Mouse (Mus musculus): ENCODE measurements around the gene Gm17542. TPM values are rescaled to one million over a fixed set of nuclear protein-coding genes. Genes with fewer than 3 reads are reported as not detected.
"Not testable (repeated sequence)": the region's sequence is repeated elsewhere in the genome, so short reads cannot be mapped to it uniquely, and the experiment has no call there.

Gene Gm17542
- total RNA-seq (2021), result not detected
- long read RNA-seq, experiment 1, result 0 reads
- long read RNA-seq, experiment 2, result 0 reads

- not testable (repeated sequence) for DNase-seq
Measured at GRCm38 (mm10) chr10:58718110-58718509, at the start of gene Gm17542. Gm17542 (minus strand) TSS chr10:58718210.

DNA sequence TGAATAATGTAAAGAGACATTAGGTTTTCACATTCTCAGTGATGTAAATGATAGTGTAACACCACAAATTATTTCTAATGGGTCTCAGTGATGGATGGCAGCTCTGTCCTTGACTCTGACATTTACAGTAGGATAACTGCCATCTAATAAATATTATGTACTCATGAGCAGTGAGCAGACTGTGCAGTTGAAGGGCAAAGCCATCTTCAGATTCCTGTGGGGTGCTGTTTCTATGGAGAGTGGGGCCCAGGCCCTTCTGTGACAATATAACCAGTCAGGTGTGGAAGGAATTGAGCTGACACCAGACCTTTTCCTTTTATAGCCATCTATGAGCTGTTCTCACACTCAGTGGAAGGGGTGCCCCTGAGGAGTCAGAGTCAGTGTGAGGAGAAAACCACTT, 21.8 kb upstream of the Gm17542 start:
- DNase-seq, result peak in 1 of 2 experiments; percentile 27

GRCm38 (mm10) chr10:58738152-58738551, 20.1 kb upstream of the Gm17542 start:
- no peak for DNase-seq

- DNase-seq, result no peak
Measured at GRCm38 (mm10) chr10:58714789-58715148, 3.2 kb downstream of the Gm17542 start.

DNA sequence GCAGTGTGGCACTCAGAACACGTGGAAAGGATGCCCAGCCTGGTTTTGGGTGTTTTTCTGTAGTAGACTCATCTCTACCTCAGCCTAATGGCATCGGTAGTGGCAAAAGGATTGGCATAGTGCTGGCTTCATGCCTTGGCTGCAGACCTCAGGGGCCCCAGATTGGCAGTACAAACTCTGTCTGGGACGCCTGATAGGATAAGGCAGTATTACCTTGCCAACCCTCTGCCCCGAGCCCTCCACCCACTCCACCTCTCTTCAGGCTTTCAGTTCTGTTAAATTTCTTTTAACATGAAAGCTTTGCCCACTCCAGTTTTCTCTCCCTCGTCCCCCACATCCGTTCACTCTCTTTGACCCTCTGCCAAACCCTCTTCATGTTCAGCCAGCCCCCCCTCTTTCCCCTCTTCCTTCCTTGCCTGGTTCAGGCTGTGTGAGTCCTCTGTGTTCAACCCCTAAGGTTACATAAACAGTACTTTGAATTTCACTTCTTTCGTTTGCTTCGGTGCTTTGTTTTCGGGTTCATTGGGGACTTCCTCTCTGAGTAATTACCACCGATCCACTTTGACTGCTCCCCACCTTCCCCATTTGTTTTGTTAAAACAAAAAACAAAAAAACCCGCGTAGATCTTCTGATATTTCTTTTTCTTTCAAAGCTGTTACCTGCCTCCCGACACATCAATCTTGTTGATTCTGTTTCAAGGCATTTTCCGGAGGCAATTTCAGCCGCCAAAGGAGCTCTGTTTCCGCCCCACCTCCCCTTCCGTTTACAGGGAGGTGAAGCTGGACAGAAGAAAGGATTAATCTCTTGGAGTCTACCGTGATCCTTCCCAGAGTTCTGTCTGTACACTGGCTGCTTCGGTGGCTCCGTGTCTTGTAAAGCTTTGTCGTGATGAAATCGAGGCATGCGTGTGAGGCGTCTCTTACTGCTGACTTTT, 3.9 kb downstream of the Gm17542 start:
- peak in 1 of 2 experiments; percentile 14 for DNase-seq

GRCm38 (mm10) chr10:58713225-58713624, 4.8 kb downstream of the Gm17542 start:
- DNase-seq, result no peak

DNA sequence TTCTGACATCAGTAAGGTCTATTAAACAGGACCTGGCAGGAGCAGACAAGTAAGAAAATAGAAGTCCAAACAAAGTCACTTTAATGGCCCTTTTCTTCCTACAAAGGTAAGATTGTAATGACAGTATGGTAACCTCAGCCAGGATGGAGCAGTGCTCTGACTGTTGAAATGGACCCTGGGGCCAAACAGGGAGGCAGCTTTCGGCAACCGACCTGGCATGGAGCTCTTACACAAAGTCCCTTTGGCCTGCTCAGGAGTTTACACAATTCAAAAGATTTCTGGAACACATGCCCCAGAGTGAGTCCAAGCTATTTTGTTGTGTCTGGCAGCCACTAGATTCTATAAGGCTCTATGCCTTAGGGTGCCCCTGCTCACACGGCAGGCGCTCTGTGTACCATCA, 9.0 kb downstream of the Gm17542 start:
- peak in 1 of 2 experiments; percentile 12 for DNase-seq

GRCm38 (mm10) chr10:58700578-58700977, 17.4 kb downstream of the Gm17542 start:
- no peak for DNase-seq

GRCm38 (mm10) chr10:58700160-58700559, 17.9 kb downstream of the Gm17542 start:
- no peak for DNase-seq

- DNase-seq, result no peak
Measured at GRCm38 (mm10) chr10:58698955-58699354, 19.1 kb downstream of the Gm17542 start.

- no peak for DNase-seq
Measured at GRCm38 (mm10) chr10:58691051-58691450, 27.0 kb downstream of the Gm17542 start.

DNA sequence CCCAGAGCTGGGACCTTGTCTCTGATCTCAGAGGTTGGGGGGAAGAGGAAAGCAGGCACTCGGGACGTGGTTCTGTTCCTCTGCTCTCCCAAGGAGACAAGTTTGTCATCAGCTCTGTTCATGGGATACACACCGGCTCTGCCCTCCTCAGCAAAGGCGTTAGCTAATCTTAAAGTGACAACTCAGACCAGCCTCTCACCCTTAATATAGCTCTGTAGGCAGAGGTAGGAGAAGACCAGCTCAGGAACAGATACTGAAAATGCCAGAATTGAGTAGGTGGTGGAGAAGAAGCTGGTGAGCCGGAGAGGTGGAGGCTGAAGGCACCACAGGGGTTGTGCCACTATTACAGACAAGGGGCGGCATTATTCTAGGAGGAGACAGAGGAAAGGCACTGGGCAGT, 38.7 kb downstream of the Gm17542 start:
- no peak for DNase-seq

DNA sequence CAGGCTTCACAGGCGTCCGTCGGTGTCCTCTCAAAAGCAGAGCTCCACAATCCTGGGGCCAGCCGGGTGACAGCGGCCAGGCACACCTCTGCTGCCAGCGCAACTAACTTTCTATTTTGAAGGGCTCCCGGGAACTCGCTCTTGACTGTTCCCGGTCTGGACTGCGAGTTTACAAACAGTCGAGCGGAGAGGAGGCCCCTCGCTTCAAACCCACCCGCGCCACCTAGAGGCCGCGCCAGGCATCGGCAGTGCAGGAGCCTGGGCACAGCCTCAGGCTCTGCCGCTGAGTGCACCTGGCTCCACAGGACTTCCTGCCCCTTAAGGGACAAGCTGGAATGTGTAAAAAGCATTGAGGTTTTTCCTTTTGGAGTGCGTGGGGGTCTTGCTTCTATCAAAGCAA, 42.5 kb downstream of the Gm17542 start, which contains the start of gene Edar:
TSS of gene Edar (minus strand) at position 122 of the 400 bp plus-strand sequence.
- peak; percentile 85 to 92 for DNase-seq

DNA sequence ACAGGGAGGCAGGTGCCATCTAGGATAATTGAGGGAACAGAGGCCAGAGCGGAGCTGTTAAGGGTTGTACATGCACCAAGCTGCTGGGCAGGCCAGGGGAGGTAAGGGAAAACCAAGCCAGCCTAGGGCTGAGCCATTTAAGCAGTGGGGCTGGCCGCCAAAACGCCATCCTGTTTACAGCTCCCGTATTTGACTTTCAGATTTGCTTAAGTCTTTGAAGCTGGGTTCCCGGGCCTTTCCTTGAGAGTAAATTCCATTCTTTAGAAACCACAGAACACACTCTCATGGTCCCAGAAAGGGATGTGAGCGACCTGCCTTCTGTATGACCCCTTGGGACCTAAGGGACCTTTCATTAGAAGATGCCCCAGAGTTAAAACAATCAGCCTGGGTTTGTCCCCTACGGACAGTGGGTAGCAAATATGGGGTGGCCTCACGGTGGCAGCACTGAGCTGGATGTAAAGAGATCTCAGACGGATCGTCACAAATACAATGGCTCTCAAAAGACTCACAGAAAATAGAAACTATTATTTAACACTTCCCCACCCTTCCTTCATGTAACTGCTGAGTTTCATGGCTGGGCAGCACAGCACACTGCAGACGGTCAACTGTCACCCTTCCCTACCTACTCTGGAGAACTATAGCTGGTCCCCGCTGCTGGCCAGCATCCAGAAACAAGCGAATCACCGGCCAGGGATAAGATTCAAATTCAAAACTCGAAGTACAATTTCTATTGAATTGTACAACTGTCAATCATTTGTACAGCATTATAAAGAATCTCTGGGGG, 44.5 kb downstream of the Gm17542 start:
- DNase-seq, result peak; percentile 84 to 90

- DNase-seq, result no peak
Measured at GRCm38 (mm10) chr10:58672557-58673277, 45.3 kb downstream of the Gm17542 start.

- peak in 1 of 2 experiments; percentile 36 for DNase-seq
Measured at GRCm38 (mm10) chr10:58663868-58664267, 54.1 kb downstream of the Gm17542 start.

Other genes starting within 250 kb of the Gm17542 start
- gene Ccdc138, start 220.3 kb downstream of the Gm17542 start, total RNA-seq (2021), result 1 to 10 TPM; 2.3 to 3.1 TPM
- under 1 TPM; 0.20 TPM for gene Edar, start 42.6 kb downstream of the Gm17542 start, total RNA-seq (2021)
- gene Sh3rf3, start 95.1 kb upstream of the Gm17542 start, total RNA-seq (2021), result under 1 TPM; 0.86 to 0.95 TPM